Mouse (Mus musculus) activated CD4-positive, CD25-positive, alpha-beta regulatory T cell, adult 4 months (primary cell): ENCODE measurements around the gene Kifc3. TPM values are rescaled to one million over a fixed set of nuclear protein-coding genes. Genes with fewer than 3 reads are reported as not detected.
A peak's percentile ranks its signal among the peaks of the same experiment; 100 is the strongest.
"Not testable (repeated sequence)": the region's sequence is repeated elsewhere in the genome, so short reads cannot be mapped to it uniquely, and the experiment has no call there.

Experiments
- ATAC-seq: one replicate; pipeline ENCODE4 v1.8.0; 2017
- polyA plus RNA-seq, 2 experiments: library from polyadenylated mRNA; unstranded; fragments of 100-300 nt; shearing (Covaris generic); gene quantifications; one replicate each; pipeline ENCODE4 v1.2.1; 2017

Kifc3 gene
- 1 to 10 TPM in 1 of 2 experiments, not detected in 1; 1.3 TPM for polyA plus RNA-seq

GRCm38 (mm10) chr8:95202649-95203275 lies at the start of gene Kifc3:
Gene Kifc3, minus strand, starts transcription at chr8:95202812.
- ATAC-seq: no peak

GRCm38 (mm10) chr8:95252056-95252455 lies 49.4 kb upstream of the Kifc3 start:
- ATAC-seq: no peak

- no peak for ATAC-seq
These were observed 47.2 kb upstream of the Kifc3 start for GRCm38 (mm10) chr8:95249847-95250246.

- peak; percentile 67 for ATAC-seq
These were observed 44.7 kb upstream of the Kifc3 start for GRCm38 (mm10) chr8:95247277-95247676.

GRCm38 (mm10) chr8:95245180-95245579 lies 42.6 kb upstream of the Kifc3 start:
- ATAC-seq: peak; percentile 83

- ATAC-seq: no peak
These were observed 41.2 kb upstream of the Kifc3 start for GRCm38 (mm10) chr8:95243853-95244252.

GRCm38 (mm10) chr8:95242826-95243571 lies 40.4 kb upstream of the Kifc3 start:
- ATAC-seq: no peak

GRCm38 (mm10) chr8:95242099-95242825 lies 39.6 kb upstream of the Kifc3 start:
- no peak for ATAC-seq

- peak; percentile 43 for ATAC-seq
These were observed 33.1 kb upstream of the Kifc3 start for GRCm38 (mm10) chr8:95235683-95236082.

- ATAC-seq: not testable (repeated sequence)
These were observed 27.5 kb upstream of the Kifc3 start for GRCm38 (mm10) chr8:95230086-95230485.

GRCm38 (mm10) chr8:95227151-95227468 lies 24.5 kb upstream of the Kifc3 start:
- ATAC-seq: no peak

- ATAC-seq: no peak
These were observed 23.9 kb upstream of the Kifc3 start for GRCm38 (mm10) chr8:95226251-95227150.

- no peak for ATAC-seq
These were observed 21.4 kb upstream of the Kifc3 start for GRCm38 (mm10) chr8:95223969-95224368.

- no peak for ATAC-seq
These were observed 18.4 kb upstream of the Kifc3 start for GRCm38 (mm10) chr8:95221045-95221444.

- no peak for ATAC-seq
These were observed 18.0 kb upstream of the Kifc3 start for GRCm38 (mm10) chr8:95220571-95220998.

GRCm38 (mm10) chr8:95219623-95220022 lies 17.0 kb upstream of the Kifc3 start:
- ATAC-seq: no peak

- ATAC-seq: no peak
These were observed 13.2 kb upstream of the Kifc3 start for GRCm38 (mm10) chr8:95215709-95216360.

GRCm38 (mm10) chr8:95209924-95210323 lies 7.3 kb upstream of the Kifc3 start:
- ATAC-seq: no peak

GRCm38 (mm10) chr8:95205946-95206345 lies 3.3 kb upstream of the Kifc3 start:
- ATAC-seq: no peak

- peak; percentile 32 for ATAC-seq
These were observed 1.4 kb upstream of the Kifc3 start for GRCm38 (mm10) chr8:95204039-95204380.

- ATAC-seq: no peak
These were observed 870 bp upstream of the Kifc3 start for GRCm38 (mm10) chr8:95203326-95204038.
